Mouse (Mus musculus) layer of hippocampus, adult 2 months (tissue): Measurements from ENCODE around the gene Rhoq. TPM values are rescaled to one million over a fixed set of nuclear protein-coding genes. Genes with fewer than 3 reads are reported as not detected.

Experiments used
- DNase-seq, 2 experiments: peaks; one replicate each; pipeline ENCODE4 v3.0.0; 2022; ENCODE audit warnings: low spot score in 2 of 2
- H3K27ac ChIP-seq: fragments of 200-600 bp; 2 replicates; pipeline ENCODE4 v1.8.1; 2022
- H3K4me3 ChIP-seq: fragments of 200-600 bp; 2 replicates; pipeline ENCODE4 v1.8.1; 2022; ENCODE audit warnings: mild to moderate bottlenecking
- CTCF ChIP-seq: fragments of 200-600 bp; conservative IDR thresholded peaks from 2 replicates; pipeline ENCODE4 v1.8.1; 2022; ENCODE audit warnings: antibody characterized with exemption, mild to moderate bottlenecking, moderate library complexity
- total RNA-seq, 2 experiments: library from RNA; stranded (reverse); gene quantifications; 2 replicates each; pipeline ENCODE4 v1.2.3; 2021

Rhoq gene
- total RNA-seq, 2 experiments from 2014 or later, result 25.5 to 35.0 TPM

DNA sequence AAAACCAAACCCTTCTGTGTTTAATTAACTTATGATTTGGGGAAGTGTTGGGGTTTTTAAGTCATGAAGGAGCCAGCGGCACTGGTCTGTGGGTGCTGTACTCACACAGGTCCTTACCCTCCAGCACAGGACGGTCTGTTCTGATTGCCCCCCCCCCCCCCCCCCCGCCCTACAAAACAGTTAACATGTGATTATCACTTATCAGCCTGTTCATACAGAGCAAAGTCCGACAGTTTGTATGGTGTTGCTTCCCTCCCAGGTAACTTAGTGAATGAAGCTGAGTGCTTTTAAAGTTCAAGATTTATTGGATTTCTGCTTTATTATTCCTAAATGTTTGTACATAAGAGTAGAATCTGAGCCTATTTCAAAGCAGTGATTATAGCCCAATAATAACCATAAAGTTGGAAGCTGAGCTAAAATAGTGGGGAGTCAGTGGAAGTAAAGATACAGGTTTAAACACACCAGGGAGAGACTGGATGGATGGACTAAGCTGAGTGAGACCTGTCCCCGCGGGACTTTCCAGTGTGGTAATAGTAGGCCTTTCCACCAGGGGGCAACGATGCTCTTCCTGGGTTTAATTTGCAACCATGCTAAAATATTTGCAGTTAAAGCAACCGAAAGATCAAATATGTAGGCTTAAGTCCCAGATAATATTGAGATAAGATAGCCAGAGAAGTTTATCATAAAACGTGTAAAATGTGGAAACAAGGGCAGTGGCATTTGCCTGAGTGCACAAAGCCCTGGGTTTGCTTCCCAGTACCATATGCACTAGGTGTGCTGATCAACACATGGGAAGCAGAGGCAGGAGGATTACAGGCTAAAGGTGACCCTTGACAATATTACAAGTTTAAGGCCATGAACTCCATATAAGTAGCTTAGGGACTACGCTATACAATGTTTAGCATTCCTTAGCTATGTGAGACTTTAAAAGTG lies 73.5 kb downstream of the Rhoq start:
- DNase-seq, result peak in 1 of 2 experiments; percentile 45
- TF ChIP-seq CTCF, result peak; percentile 89
- no peak overlapping the region for H3K4me3 ChIP-seq
- no peak overlapping the region for H3K27ac ChIP-seq

DNA sequence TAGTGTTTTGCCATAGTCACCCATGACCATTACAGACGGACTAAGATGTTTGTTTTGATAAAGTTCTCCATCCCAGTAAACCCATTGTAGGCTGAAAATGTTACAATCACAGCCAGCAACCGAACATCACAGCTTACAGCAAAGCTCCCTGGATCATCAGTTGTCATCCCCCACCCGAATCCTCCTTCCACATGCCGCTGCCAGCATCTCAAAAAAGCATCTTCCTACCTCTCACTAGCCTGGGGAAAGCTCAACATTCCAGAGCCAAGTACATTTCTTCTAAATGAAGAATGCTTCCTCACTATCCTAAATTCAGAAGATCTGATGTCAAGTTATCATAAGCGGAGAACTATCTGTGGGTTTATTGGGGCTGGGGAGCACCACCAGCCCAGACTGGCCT lies 75.6 kb downstream of the Rhoq start:
- DNase-seq, result no peak
- TF ChIP-seq CTCF, result no peak
- Histone ChIP-seq H3K27ac (no peak overlapping the region), H3K4me3 (no peak overlapping the region)

DNA sequence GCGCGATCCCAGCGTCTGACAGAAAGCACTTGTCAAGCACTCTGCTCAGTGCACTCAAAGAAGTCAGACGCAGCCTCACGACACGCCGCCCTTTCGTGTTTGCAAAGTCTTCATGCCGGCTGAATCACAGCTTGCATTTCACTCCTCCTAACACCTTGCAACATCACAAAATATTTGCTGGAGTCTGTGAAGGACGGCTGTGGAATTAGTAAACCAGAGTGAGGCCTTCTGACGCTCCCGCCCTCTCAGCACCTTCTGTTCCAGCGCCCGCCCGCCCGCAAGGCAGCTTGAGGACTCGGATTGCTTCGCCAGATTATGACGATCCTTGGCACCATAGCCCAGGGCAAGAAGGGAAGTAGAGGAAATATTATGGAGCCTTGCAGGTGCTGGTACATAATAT lies 78.9 kb downstream of the Rhoq start:
- Histone ChIP-seq H3K27ac (0 out of 2 replicates have a peak overlapping the region, but pooled peaks have one; percentile 2), H3K4me3 (peak overlapping the region; percentile 31)
- no peak for TF ChIP-seq CTCF
- peak; percentile 47 for DNase-seq

DNA sequence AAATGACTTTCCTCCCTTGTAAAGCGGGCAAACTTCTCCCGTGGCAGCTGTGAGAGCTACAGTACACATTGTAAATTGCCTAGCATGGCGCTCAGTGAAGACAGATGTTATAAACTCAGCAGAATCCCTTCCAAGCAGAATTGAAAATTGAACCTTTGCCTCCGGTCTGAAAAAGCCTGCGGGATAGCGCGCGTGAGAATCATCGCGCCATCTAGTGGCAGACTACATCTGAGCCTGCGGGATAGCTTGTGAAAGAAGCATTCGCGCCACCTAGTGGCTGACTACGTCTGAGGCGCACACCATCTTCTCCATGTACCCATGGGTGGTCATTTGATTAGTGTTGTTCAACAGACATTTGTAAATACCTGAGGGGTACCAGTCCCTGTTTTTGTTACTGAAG lies 81.5 kb downstream of the Rhoq start:
- peak; percentile 100 for TF ChIP-seq CTCF
- Histone ChIP-seq H3K27ac (no peak overlapping the region), H3K4me3 (no peak overlapping the region)
- peak; percentile 86 to 93 for DNase-seq

DNA sequence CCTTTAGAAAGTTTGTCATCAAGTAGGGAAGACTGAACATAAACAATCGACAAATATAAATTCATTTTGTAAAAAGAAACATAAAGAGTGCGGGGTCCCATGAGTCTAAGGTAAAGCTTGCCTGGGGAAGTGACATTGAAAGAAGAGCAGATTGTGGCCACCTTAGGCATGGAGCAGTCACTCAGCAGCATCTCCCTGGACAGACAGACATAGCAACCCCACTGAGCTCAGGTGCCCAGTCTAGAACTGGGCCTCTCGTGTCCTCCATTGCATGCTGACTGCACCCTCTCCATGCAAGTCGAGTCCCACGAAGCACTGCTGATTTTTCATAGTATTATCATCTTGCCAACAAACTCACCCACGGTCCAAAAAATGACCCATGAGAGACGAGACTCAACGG lies 81.9 kb downstream of the Rhoq start:
- Histone ChIP-seq H3K27ac (no peak overlapping the region), H3K4me3 (no peak overlapping the region)
- no peak for DNase-seq
- peak; percentile 1; the same call in 1 of the 2 replicates for TF ChIP-seq CTCF

Other genes starting within 250 kb of the Rhoq start
- gene Epas1, start 209.4 kb upstream of the Rhoq start, total RNA-seq, result 10 to 100 TPM; 98.7 to 99.2 TPM
- not detected for gene Tmem247, start 45.7 kb upstream of the Rhoq start, total RNA-seq
- not detected for gene Atp6v1e2, start 15.2 kb upstream of the Rhoq start, total RNA-seq
- gene Pigf, start 62.3 kb downstream of the Rhoq start, total RNA-seq, result 10 to 100 TPM; 15.0 to 18.1 TPM
- gene Cript, start 62.5 kb downstream of the Rhoq start, total RNA-seq, result 10 to 100 TPM; 52.3 to 52.5 TPM
- gene Socs5, start 144.6 kb downstream of the Rhoq start, total RNA-seq, result 100 to 1,000 TPM; 106 to 111 TPM